Mouse (Mus musculus): Measurements from ENCODE around the gene Ighmbp2. TPM values are rescaled to one million over a fixed set of nuclear protein-coding genes. Genes with fewer than 3 reads are reported as not detected.

Ighmbp2 gene
- polyA plus RNA-seq, 1 experiment, result 8.0 TPM

DNA sequence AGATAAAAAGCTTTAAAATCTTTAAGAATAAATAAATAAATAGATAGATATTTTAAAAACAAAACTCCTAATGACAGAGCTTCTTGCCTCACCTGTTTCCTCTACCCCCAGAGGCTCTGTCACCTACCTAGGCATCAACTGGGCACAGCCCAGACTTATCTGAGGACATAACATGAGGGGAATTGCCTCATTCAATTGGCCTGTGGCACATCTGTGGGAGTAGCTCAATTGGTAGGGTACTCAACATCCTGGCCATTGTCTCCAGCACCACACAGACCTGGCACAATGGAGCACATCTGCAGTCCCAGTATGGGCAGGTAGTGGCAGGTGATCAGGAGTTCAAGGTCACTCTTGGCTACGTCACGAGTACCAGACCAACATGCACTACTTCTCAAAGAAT, 36.5 kb upstream of the Ighmbp2 start:
- no peaks in the 10 kb centered on the region for H3K9me3 ChIP-seq (replicated peaks; ENCODE audit: control insufficient read depth, insufficient read depth, low read length, poor library complexity, severe bottlenecking)
- no peaks in the 10 kb centered on the region for H3K4me1 ChIP-seq (ENCODE audit: control insufficient read depth, insufficient read depth, low read length)
- no peak overlapping the region for H3K4me3 ChIP-seq (ENCODE audit: low read depth, low read length)
- no peaks in the 10 kb centered on the region for H3K36me3 ChIP-seq (ENCODE audit: control insufficient read depth, insufficient read depth, low read length, poor library complexity, severe bottlenecking)
- H3K9ac ChIP-seq (ENCODE audit: low read depth, poor library complexity, severe bottlenecking), result no peak overlapping the region
- TF ChIP-seq EP300 (IDR thresholded peaks at IDR 0.05; ENCODE audit: insufficient read depth, low read depth, low read length), result no peak
- no peak for TF ChIP-seq POLR2A (IDR thresholded peaks at IDR 0.05; ENCODE audit: insufficient read depth, low read length)
- TF ChIP-seq CTCF (IDR thresholded peaks at IDR 0.05; ENCODE audit: low read depth, low read length), result no peak
- no peaks in the 10 kb centered on the region for H3K27me3 ChIP-seq (ENCODE audit: control insufficient read depth, insufficient read depth, low read length, poor library complexity, severe bottlenecking)
- H3K27ac ChIP-seq (ENCODE audit: insufficient read depth, low read length), result no peak overlapping the region

DNA sequence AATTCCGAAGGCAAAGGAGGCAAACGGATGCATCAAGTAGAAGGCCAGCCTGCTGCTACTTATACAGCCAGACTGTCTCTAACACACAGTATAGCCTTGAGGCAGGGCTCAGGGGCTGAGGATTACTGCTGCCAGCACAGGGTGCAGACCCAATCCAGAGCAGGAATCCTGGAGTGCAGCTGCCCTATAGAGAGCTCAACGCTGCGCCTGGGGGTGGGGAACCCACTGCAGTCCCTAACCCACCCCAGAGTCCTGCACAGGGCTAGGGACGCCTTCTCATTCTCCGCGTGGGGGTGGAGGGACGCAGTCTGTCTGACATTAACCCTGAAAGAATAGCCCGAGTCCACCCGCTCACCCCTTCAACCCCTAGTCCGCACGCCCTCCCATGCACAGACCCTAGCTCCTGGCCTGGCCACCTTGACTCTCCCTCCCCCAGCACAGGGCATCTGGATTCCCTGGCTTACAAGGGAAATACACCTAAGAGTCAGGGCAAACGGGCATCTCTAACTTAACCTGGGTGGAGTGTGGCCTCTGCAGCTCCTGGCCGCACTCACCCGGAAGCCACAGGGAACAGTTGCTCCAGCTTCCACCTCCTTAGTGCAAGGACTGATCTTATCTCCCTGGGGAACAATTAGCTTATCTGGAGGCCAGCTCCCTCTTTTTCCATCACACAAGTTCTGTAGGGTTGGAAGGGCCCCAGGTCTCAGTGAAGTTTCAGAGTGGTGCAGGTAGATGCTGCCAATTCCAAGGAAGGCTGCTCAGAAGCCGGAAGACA, 24.5 kb upstream of the Ighmbp2 start:
- no peak for TF ChIP-seq CTCF (IDR thresholded peaks at IDR 0.05; ENCODE audit: low read depth, low read length)
- no peak for TF ChIP-seq POLR2A (IDR thresholded peaks at IDR 0.05; ENCODE audit: insufficient read depth, low read length)
- TF ChIP-seq EP300 (IDR thresholded peaks at IDR 0.05; ENCODE audit: insufficient read depth, low read depth, low read length), result no peak
- peak overlapping the region; percentile 36 for H3K9ac ChIP-seq (ENCODE audit: low read depth, poor library complexity, severe bottlenecking)

DNA sequence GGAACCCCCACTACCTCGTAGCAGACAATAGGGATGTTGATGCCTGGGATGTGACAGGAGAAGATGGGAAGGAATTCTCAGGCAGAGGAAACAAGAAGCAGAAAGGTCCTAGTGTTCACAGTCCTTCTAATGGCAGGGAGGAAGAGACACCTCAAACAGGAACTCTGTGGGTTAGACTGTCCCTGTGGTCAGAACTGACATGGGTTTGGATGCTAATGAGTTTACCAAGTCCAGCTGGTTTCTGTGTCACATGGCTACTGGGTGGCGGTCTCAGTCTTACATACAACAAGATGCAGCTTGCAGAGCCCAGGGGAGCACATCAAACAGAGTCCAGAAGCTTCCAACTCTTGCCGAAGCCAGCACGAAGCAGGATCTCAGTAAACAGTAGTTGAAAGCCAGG, 21.2 kb upstream of the Ighmbp2 start:
- Histone ChIP-seq H3K27me3 (ENCODE audit: control insufficient read depth, insufficient read depth, low read length, poor library complexity, severe bottlenecking) (no peaks in the 10 kb centered on the region), H3K36me3 (ENCODE audit: control insufficient read depth, insufficient read depth, low read length, poor library complexity, severe bottlenecking) (no peaks in the 10 kb centered on the region), H3K9me3 (replicated peaks; ENCODE audit: control insufficient read depth, insufficient read depth, low read length, poor library complexity, severe bottlenecking) (no peaks in the 10 kb centered on the region), H3K4me3 (ENCODE audit: low read depth, low read length) (no peak overlapping the region), H3K9ac (ENCODE audit: low read depth, poor library complexity, severe bottlenecking) (no peak overlapping the region), H3K27ac (ENCODE audit: insufficient read depth, low read length) (no peak overlapping the region), H3K4me1 (ENCODE audit: control insufficient read depth, insufficient read depth, low read length) (no peaks in the 10 kb centered on the region)
- TF ChIP-seq EP300 (IDR thresholded peaks at IDR 0.05; ENCODE audit: insufficient read depth, low read depth, low read length) (no peak), CTCF (IDR thresholded peaks at IDR 0.05; ENCODE audit: low read depth, low read length) (no peak), POLR2A (IDR thresholded peaks at IDR 0.05; ENCODE audit: insufficient read depth, low read length) (no peak)

More for the DNA sequence above, 24.5 kb upstream of the Ighmbp2 start:
- H3K36me3 ChIP-seq (ENCODE audit: control insufficient read depth, insufficient read depth, low read length, poor library complexity, severe bottlenecking), result no peaks in the 10 kb centered on the region
- H3K27me3 ChIP-seq (ENCODE audit: control insufficient read depth, insufficient read depth, low read length, poor library complexity, severe bottlenecking), result no peaks in the 10 kb centered on the region
- no peak overlapping the region for H3K27ac ChIP-seq (ENCODE audit: insufficient read depth, low read length)
- peak overlapping the region; percentile 32 for H3K4me3 ChIP-seq (ENCODE audit: low read depth, low read length)
- H3K9me3 ChIP-seq (replicated peaks; ENCODE audit: control insufficient read depth, insufficient read depth, low read length, poor library complexity, severe bottlenecking), result no peaks in the 10 kb centered on the region
- no peaks in the 10 kb centered on the region for H3K4me1 ChIP-seq (ENCODE audit: control insufficient read depth, insufficient read depth, low read length)

GRCm38 (mm10) chr19:3297775-3298174, 15.0 kb upstream of the Ighmbp2 start:
- H3K36me3 ChIP-seq (ENCODE audit: control insufficient read depth, insufficient read depth, low read length, poor library complexity, severe bottlenecking), result no peaks in the 10 kb centered on the region
- TF ChIP-seq CTCF (IDR thresholded peaks at IDR 0.05; ENCODE audit: low read depth, low read length) (no peak), EP300 (IDR thresholded peaks at IDR 0.05; ENCODE audit: insufficient read depth, low read depth, low read length) (no peak), POLR2A (IDR thresholded peaks at IDR 0.05; ENCODE audit: insufficient read depth, low read length) (no peak)
- H3K4me1 ChIP-seq (ENCODE audit: control insufficient read depth, insufficient read depth, low read length), result no peaks in the 10 kb centered on the region
- no peaks in the 10 kb centered on the region for H3K27me3 ChIP-seq (ENCODE audit: control insufficient read depth, insufficient read depth, low read length, poor library complexity, severe bottlenecking)
- H3K4me3 ChIP-seq (ENCODE audit: low read depth, low read length), result no peak overlapping the region
- no peaks in the 10 kb centered on the region for H3K9me3 ChIP-seq (replicated peaks; ENCODE audit: control insufficient read depth, insufficient read depth, low read length, poor library complexity, severe bottlenecking)
- no peak overlapping the region for H3K9ac ChIP-seq (ENCODE audit: low read depth, poor library complexity, severe bottlenecking)
- H3K27ac ChIP-seq (ENCODE audit: insufficient read depth, low read length), result no peak overlapping the region

- H3K4me1 ChIP-seq (ENCODE audit: control insufficient read depth, insufficient read depth, low read length), result no peaks in the 10 kb centered on the region
- no peaks in the 10 kb centered on the region for H3K36me3 ChIP-seq (ENCODE audit: control insufficient read depth, insufficient read depth, low read length, poor library complexity, severe bottlenecking)
- H3K9ac ChIP-seq (ENCODE audit: low read depth, poor library complexity, severe bottlenecking), result no peak overlapping the region
- no peaks in the 10 kb centered on the region for H3K27me3 ChIP-seq (ENCODE audit: control insufficient read depth, insufficient read depth, low read length, poor library complexity, severe bottlenecking)
- no peak overlapping the region for H3K27ac ChIP-seq (ENCODE audit: insufficient read depth, low read length)
- TF ChIP-seq POLR2A (IDR thresholded peaks at IDR 0.05; ENCODE audit: insufficient read depth, low read length) (no peak), CTCF (IDR thresholded peaks at IDR 0.05; ENCODE audit: low read depth, low read length) (no peak), EP300 (IDR thresholded peaks at IDR 0.05; ENCODE audit: insufficient read depth, low read depth, low read length) (no peak)
- no peaks in the 10 kb centered on the region for H3K9me3 ChIP-seq (replicated peaks; ENCODE audit: control insufficient read depth, insufficient read depth, low read length, poor library complexity, severe bottlenecking)
- H3K4me3 ChIP-seq (ENCODE audit: low read depth, low read length), result no peak overlapping the region
Observed at GRCm38 (mm10) chr19:3297034-3297433, 14.2 kb upstream of the Ighmbp2 start.

DNA sequence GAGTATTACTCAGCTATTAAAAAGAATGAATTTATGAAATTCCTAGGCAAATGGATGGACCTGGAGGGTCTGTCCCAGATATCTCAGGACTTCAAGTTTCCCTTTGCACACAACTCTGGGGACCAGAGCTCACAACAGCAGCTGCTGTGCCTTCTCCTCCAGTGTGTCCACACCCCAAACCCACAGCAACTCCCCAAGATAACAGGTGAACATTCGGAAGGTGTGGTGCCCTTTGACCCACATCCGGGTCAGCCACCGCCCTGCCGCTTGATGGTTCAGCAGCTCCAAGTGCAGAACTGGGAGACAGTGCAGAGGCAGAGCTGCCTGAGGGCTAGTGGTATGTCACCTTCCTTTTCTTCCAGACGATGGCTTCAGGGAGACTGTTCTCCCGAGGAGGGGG, 12.4 kb upstream of the Ighmbp2 start:
- TF ChIP-seq POLR2A (IDR thresholded peaks at IDR 0.05; ENCODE audit: insufficient read depth, low read length) (no peak), CTCF (IDR thresholded peaks at IDR 0.05; ENCODE audit: low read depth, low read length) (no peak), EP300 (IDR thresholded peaks at IDR 0.05; ENCODE audit: insufficient read depth, low read depth, low read length) (no peak)
- no peak overlapping the region for H3K4me3 ChIP-seq (ENCODE audit: low read depth, low read length)
- peaks cover 1% of the 10 kb centered on the region; the same call in 1 of the 2 replicates for H3K36me3 ChIP-seq (ENCODE audit: control insufficient read depth, insufficient read depth, low read length, poor library complexity, severe bottlenecking)
- H3K9me3 ChIP-seq (replicated peaks; ENCODE audit: control insufficient read depth, insufficient read depth, low read length, poor library complexity, severe bottlenecking), result no peaks in the 10 kb centered on the region
- no peak overlapping the region for H3K9ac ChIP-seq (ENCODE audit: low read depth, poor library complexity, severe bottlenecking)
- H3K4me1 ChIP-seq (ENCODE audit: control insufficient read depth, insufficient read depth, low read length), result no peaks in the 10 kb centered on the region
- no peaks in the 10 kb centered on the region for H3K27me3 ChIP-seq (ENCODE audit: control insufficient read depth, insufficient read depth, low read length, poor library complexity, severe bottlenecking)
- H3K27ac ChIP-seq (ENCODE audit: insufficient read depth, low read length), result no peak overlapping the region

Measured in ES-Bruce4 (cell line).